Mouse (Mus musculus) lung, postnatal 25 days (tissue): ENCODE data around the gene Mip.
"Not testable (repeated sequence)": the region's sequence is repeated elsewhere in the genome, so short reads cannot be mapped to it uniquely, and the experiment has no call there.

Experiments
- DNase-seq: peaks from one replicate; pipeline ENCODE4 v3.0.0; 2022; ENCODE audit warnings: low spot score

The Mip gene

GRCm38 (mm10) chr10:128211390-128212108 is 14.1 kb upstream of the Mip start, which contains the start of gene Spryd4:
TSS of gene Spryd4 (minus strand) at chr10:128211807.
- DNase-seq, result peak; percentile 91

- no peak for DNase-seq
These were observed 13.5 kb upstream of the Mip start for GRCm38 (mm10) chr10:128212148-128212547.

GRCm38 (mm10) chr10:128212871-128213323 is 12.7 kb upstream of the Mip start:
- peak; percentile 82 for DNase-seq

- not testable (repeated sequence) for DNase-seq
These were observed 11.5 kb upstream of the Mip start for GRCm38 (mm10) chr10:128214112-128214511.

GRCm38 (mm10) chr10:128214981-128215380 is 10.7 kb upstream of the Mip start:
- DNase-seq, result no peak

GRCm38 (mm10) chr10:128218387-128219117 is 7.1 kb upstream of the Mip start:
- DNase-seq, result no peak

GRCm38 (mm10) chr10:128221533-128222286 is 3.9 kb upstream of the Mip start:
- DNase-seq, result no peak

GRCm38 (mm10) chr10:128225064-128225463 is 574 bp upstream of the Mip start:
- DNase-seq, result no peak

- DNase-seq, result no peak
These were observed 2.0 kb downstream of the Mip start for GRCm38 (mm10) chr10:128227592-128227991.

- no peak for DNase-seq
These were observed 2.4 kb downstream of the Mip start for GRCm38 (mm10) chr10:128228009-128228408.

GRCm38 (mm10) chr10:128230582-128230981 is 4.9 kb downstream of the Mip start:
- DNase-seq, result no peak

GRCm38 (mm10) chr10:128231146-128231545 is 5.5 kb downstream of the Mip start:
- DNase-seq, result no peak

GRCm38 (mm10) chr10:128231697-128232419 is 6.2 kb downstream of the Mip start, which contains the start of gene Timeless:
TSS of gene Timeless (plus strand) at chr10:128232065.
- DNase-seq, result peak; percentile 83

- peak; percentile 82 for DNase-seq
These were observed 6.9 kb downstream of the Mip start for GRCm38 (mm10) chr10:128232420-128232985.

- no peak for DNase-seq
These were observed 10.7 kb downstream of the Mip start for GRCm38 (mm10) chr10:128236321-128236720.

GRCm38 (mm10) chr10:128237807-128238480 is 12.3 kb downstream of the Mip start:
- no peak for DNase-seq

GRCm38 (mm10) chr10:128239140-128239539 is 13.5 kb downstream of the Mip start:
- no peak for DNase-seq

- DNase-seq, result no peak
These were observed 14.5 kb downstream of the Mip start for GRCm38 (mm10) chr10:128240131-128240530.

- DNase-seq, result no peak
These were observed 17.6 kb downstream of the Mip start for GRCm38 (mm10) chr10:128243252-128243651.

- no peak for DNase-seq
These were observed 18.5 kb downstream of the Mip start for GRCm38 (mm10) chr10:128244121-128244520.
